Mouse (Mus musculus) intestine, embryonic 16.5 days (tissue): ENCODE measurements at regions not wholly inside any gene's neighbourhood (a gene's known extent, or its start where the extent isn't known, plus 50 kb on each side); places are given as distances from the start of the nearest gene placed in this dataset.

Source experiments
- ATAC-seq: fragments of 200-750 bp; cut with Nextera tagmentation; 2 replicates; pipeline ENCODE4 v1.8.0; 2017; ENCODE audit warnings: moderate TSS enrichment, moderate library complexity
- H3K27ac ChIP-seq: fragments of 300-500 bp; sonication (generic); 2 replicates; pipeline ENCODE4 v1.5.1; 2014; ENCODE audit warnings: mild to moderate bottlenecking, low read length
- H3K27me3 ChIP-seq: fragments of 300-500 bp; sonication (generic); replicated peaks from 2 replicates; pipeline ENCODE4 v1.6.1; 2014; ENCODE audit warnings: low read length, control low read depth, mixed read lengths; ENCODE audit not compliant: control insufficient read depth, insufficient read depth
- H3K36me3 ChIP-seq: fragments of 300-500 bp; sonication (generic); 2 replicates; pipeline ENCODE4 v1.6.1; 2014; ENCODE audit warnings: low read length, control low read depth; ENCODE audit not compliant: control insufficient read depth, insufficient read depth
- H3K4me1 ChIP-seq: fragments of 300-500 bp; sonication (generic); 2 replicates; pipeline ENCODE4 v1.6.1; 2014; ENCODE audit warnings: low read length, control low read depth, mixed read lengths; ENCODE audit not compliant: control insufficient read depth, insufficient read depth
- H3K4me2 ChIP-seq: fragments of 300-500 bp; sonication (generic); 2 replicates; pipeline ENCODE4 v1.6.1; 2014; ENCODE audit warnings: low read depth, low read length, control low read depth
- H3K4me3 ChIP-seq: fragments of 300-500 bp; sonication (generic); 2 replicates; pipeline ENCODE4 v1.5.1; 2014; ENCODE audit warnings: mild to moderate bottlenecking, low read length
- H3K9ac ChIP-seq: fragments of 300-500 bp; sonication (generic); 2 replicates; pipeline ENCODE4 v1.6.1; 2014; ENCODE audit warnings: low read depth, low read length
- H3K9me3 ChIP-seq: fragments of 300-500 bp; sonication (generic); 2 replicates; pipeline ENCODE4 v1.6.1; 2016; ENCODE audit warnings: low read length, control low read depth; ENCODE audit not compliant: control insufficient read depth
- WGBS: fragments of 180-500 bp; shearing (Covaris S2); extraction: QIAGEN DNeasy Blood & Tissue Kit; methylation state at CpG from one replicate; pipeline ENCODE4 v1.1.7; 2014; 5-methylcytosine and 5-hydroxymethylcytosine counted together

DNA sequence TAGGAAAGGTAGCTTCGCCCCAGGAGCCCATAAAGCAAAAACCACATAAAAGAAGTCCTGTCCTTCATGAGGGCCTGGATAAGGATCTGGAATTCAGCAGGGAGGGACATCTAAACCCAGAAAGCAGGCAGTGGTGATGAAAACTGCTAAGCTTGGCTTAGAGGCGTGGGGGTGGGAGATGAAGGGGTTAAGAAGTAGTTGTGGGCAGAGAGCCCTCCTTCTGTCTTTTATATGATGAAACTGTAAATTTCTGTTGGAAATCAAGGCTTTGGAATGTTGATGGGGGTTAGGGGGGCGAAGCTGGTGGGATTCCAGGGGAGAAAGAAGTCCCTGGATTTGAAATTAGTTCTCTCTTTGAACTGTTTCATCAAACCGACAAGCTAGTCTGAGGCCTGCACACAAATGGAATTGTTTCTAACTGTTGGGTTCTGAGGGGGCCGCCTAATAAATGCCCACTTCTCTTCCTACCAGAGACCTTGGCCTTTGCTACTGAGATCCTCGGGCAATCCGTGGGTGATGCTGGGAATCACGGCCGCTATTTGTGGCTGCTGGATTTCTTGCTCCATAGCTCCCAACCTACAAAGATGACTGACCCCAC lies 192.6 kb downstream of the 1500009L16Rik start:
- H3K9me3 ChIP-seq, result no peaks in the 10 kb centered on the region
- no peak overlapping the region for H3K4me2 ChIP-seq
- no peaks in the 10 kb centered on the region for H3K36me3 ChIP-seq
- 41% methylated on average over 9 of the region's 9 CpGs for WGBS
- H3K27ac ChIP-seq, result no peak overlapping the region
- H3K4me1 ChIP-seq, result peaks cover 3% of the 10 kb centered on the region; the same call in 1 of the 2 replicates
- no peak overlapping the region for H3K9ac ChIP-seq
- H3K27me3 ChIP-seq, result no peaks in the 10 kb centered on the region
- no peak for ATAC-seq
- no peak overlapping the region for H3K4me3 ChIP-seq

DNA sequence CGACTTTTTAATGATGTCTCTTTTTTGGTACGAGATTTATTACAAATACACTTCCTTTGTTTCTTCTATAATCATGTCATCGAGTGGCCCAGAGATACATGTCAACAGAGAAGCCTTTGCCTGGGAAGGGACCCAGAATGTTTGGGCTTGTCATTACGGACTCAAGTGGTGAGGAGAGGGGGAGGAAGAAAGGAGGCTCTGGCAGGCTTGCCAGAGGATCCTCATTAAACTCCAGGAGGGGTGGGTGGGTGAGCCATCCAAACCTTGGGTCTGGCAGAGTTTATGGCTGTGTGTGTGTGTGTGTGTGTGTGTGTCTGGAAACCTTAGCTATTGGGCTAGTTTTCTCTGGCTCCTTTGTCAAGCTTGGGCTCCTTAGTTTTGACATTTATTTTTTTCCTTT lies 204.3 kb downstream of the 1500009L16Rik start:
- H3K4me3 ChIP-seq, result no peak overlapping the region
- no peaks in the 10 kb centered on the region for H3K36me3 ChIP-seq
- WGBS, result 50% methylated on average over 4 of the region's 4 CpGs
- H3K9ac ChIP-seq, result no peak overlapping the region
- no peaks in the 10 kb centered on the region for H3K27me3 ChIP-seq
- no peak overlapping the region for H3K4me2 ChIP-seq
- no peaks in the 10 kb centered on the region for H3K4me1 ChIP-seq
- no peak overlapping the region for H3K27ac ChIP-seq
- no peaks in the 10 kb centered on the region for H3K9me3 ChIP-seq
- ATAC-seq, result no peak

DNA sequence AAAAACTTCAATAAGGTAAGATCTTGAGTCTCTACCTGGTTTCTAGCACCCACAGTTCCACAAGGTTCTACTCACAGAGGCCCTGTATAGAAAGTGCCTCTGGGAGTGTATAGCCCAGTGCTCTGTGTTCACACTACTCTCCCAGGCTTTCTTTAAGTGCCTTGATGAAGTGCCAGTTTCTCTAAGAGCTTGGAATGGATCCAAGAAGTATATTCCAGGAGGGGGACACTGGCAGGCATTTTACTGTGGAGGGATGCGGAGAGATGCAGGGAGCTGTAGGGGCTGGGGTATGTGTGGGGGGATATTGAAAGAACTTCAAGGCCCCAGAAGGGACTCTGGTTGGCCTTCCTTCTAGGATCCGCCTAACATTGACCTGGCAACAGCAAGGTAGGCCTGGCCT lies 204.9 kb downstream of the 1500009L16Rik start:
- H3K4me3 ChIP-seq, result no peak overlapping the region
- ATAC-seq, result no peak
- H3K9ac ChIP-seq, result no peak overlapping the region
- 83% methylated on average over 2 of the region's 2 CpGs for whole genome bisulfite sequencing
- no peak overlapping the region for H3K4me2 ChIP-seq
- no peaks in the 10 kb centered on the region for H3K27me3 ChIP-seq
- H3K27ac ChIP-seq, result no peak overlapping the region
- H3K9me3 ChIP-seq, result no peaks in the 10 kb centered on the region
- H3K36me3 ChIP-seq, result no peaks in the 10 kb centered on the region
- H3K4me1 ChIP-seq, result no peaks in the 10 kb centered on the region

DNA sequence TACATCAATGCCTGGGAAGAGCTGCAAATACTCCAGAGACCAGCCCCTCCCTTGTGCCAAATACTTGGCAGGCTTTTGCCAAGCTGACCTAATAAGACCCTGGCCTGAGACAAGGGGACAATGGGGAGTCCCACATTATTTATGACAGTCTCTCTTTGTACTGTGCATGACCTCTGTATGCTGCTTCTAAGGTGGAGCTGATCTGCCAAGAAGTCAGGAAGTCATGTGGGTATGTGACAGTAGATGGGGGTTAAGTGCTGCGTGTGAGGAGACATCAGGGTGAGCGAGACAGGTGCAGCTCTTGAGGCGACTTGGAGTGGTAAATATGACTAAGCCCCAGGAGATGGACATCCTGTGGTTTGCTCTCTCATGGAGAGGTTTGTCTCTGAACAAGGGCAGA lies 209.1 kb downstream of the 1500009L16Rik start:
- no peak for ATAC-seq
- 76% methylated on average over 3 of the region's 3 CpGs for WGBS
- no peaks in the 10 kb centered on the region for H3K27me3 ChIP-seq
- no peaks in the 10 kb centered on the region for H3K4me1 ChIP-seq
- H3K36me3 ChIP-seq, result no peaks in the 10 kb centered on the region
- H3K4me3 ChIP-seq, result no peak overlapping the region
- no peak overlapping the region for H3K4me2 ChIP-seq
- no peak overlapping the region for H3K27ac ChIP-seq
- no peaks in the 10 kb centered on the region for H3K9me3 ChIP-seq
- H3K9ac ChIP-seq, result no peak overlapping the region

DNA sequence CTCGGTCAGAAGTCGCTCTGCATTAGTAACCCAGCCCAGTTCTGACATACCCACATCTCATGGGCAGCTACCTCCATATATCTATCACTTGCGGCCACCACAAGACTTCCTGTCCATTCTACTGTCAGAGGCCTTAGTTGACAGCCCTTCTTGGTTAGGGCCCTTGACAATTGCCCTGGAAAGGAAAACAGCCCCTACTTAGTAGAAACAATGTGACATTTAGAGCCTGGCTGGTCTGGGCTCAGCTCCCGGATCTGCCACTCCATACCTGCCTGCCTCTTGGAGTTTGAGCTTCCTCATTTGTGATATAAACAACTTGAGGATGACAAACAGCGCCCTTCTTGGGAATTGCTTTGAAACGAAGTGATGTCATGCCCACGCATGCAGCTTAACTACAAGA lies 210.5 kb downstream of the 1500009L16Rik start:
- no peak for ATAC-seq
- no peaks in the 10 kb centered on the region for H3K36me3 ChIP-seq
- H3K9me3 ChIP-seq, result no peaks in the 10 kb centered on the region
- no peak overlapping the region for H3K9ac ChIP-seq
- no peak overlapping the region for H3K27ac ChIP-seq
- H3K4me3 ChIP-seq, result no peak overlapping the region
- H3K4me2 ChIP-seq, result no peak overlapping the region
- WGBS, result 68% methylated on average over 7 of the region's 7 CpGs
- H3K27me3 ChIP-seq, result no peaks in the 10 kb centered on the region
- no peaks in the 10 kb centered on the region for H3K4me1 ChIP-seq

DNA sequence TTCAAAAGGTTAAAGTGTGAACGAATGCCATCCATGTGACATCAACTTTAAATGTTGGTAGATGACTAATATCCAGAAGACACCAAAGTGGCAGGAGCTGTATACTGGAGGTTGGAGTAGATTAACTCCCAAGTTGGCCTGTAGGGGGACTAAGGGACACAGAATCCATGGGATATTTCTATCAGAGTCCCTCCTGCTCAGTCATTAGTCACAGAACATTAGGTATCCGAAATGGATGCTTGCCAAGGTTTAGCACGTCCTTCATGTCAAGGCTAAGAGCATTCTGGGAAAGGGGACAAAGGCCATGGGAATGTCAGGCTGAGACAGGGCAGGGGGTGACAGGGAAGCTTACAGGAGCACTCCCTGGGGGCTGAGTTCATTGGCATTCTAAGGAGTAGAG lies 211.8 kb downstream of the 1500009L16Rik start:
- Histone ChIP-seq H3K36me3 (no peaks in the 10 kb centered on the region), H3K4me1 (no peaks in the 10 kb centered on the region), H3K9me3 (no peaks in the 10 kb centered on the region), H3K4me2 (no peak overlapping the region), H3K27ac (no peak overlapping the region), H3K9ac (no peak overlapping the region), H3K4me3 (no peak overlapping the region), H3K27me3 (no peaks in the 10 kb centered on the region)
- no peak for ATAC-seq
- 59% methylated on average over 3 of the region's 3 CpGs for WGBS

DNA sequence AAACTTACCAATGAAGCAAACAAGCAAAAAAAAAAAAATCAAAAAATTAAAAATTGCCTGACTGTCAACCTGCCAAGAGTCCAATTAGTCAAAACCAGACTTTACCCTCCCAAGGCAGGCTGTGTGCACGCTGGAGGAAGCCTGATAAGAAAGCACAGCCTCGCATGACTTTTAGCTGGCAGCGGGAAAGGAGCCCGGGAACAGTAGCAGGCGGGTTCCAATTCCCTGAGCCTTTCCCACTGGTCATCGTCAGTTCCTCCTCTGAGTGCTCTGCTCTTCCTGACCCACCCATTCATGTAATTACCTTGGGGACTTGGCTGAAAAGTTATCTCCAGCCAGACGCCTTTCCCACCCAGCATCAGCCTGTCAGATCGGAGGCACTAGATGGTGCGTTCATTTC lies 214.5 kb downstream of the 1500009L16Rik start:
- Histone ChIP-seq H3K27ac (no peak overlapping the region), H3K4me1 (no peaks in the 10 kb centered on the region)
- no peak for ATAC-seq

DNA sequence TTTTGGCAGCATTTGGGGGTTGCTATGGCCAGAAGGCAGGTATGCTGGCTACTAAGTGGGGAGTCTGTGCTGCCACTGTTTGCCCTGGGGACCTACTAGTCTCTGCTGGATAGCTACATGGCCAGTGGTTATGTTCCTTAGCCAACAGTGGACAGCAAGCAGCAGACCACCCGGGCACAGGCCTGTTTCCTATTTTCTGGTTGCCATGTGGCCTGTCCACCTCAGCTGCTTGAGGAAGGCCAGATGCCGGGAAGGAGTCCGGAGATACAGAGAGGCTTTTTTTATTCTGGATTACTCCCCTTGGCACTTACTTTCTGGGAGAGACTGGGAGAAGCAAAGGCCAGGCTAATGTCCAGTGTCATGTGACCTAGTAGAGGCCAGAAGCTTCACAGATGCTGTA lies 219.4 kb downstream of the 1500009L16Rik start:
- Histone ChIP-seq H3K27ac (no peak overlapping the region), H3K36me3 (no peaks in the 10 kb centered on the region), H3K4me1 (peaks cover 2% of the 10 kb centered on the region; the same call in 1 of the 2 replicates), H3K9me3 (no peaks in the 10 kb centered on the region), H3K4me2 (no peak overlapping the region), H3K27me3 (no peaks in the 10 kb centered on the region), H3K9ac (no peak overlapping the region), H3K4me3 (no peak overlapping the region)
- no peak for ATAC-seq
- 47% methylated on average over 3 of the region's 3 CpGs for WGBS

More for the DNA sequence above, 214.5 kb downstream of the 1500009L16Rik start:
- no peaks in the 10 kb centered on the region for H3K9me3 ChIP-seq
- H3K9ac ChIP-seq, result no peak overlapping the region
- H3K27me3 ChIP-seq, result no peaks in the 10 kb centered on the region
- no peak overlapping the region for H3K4me3 ChIP-seq
- H3K36me3 ChIP-seq, result no peaks in the 10 kb centered on the region
- 43% methylated on average over 9 of the region's 9 CpGs for WGBS
- H3K4me2 ChIP-seq, result no peak overlapping the region

DNA sequence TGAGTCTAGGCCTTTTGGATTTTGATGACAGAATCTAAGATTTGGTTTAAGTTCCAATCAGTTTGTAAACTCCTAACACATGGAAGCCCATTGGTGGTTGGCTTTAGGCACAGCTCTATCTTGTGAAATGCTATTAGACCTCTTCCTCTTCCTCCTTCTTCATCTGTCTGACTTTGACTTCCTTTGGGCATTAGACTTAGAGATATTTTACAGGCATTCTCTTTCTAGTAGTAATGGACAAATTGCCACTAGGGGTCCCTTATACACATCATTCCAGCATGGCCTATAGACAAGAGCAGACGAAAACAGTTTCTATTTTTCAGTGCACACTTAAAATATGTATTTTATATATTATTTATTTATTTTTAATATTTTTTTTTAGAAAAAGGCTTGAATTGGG lies 221.5 kb downstream of the 1500009L16Rik start:
- H3K9me3 ChIP-seq, result no peaks in the 10 kb centered on the region
- no peaks in the 10 kb centered on the region for H3K36me3 ChIP-seq
- no peak overlapping the region for H3K4me2 ChIP-seq
- H3K4me1 ChIP-seq, result peaks cover 2% of the 10 kb centered on the region; the same call in 1 of the 2 replicates
- H3K27ac ChIP-seq, result no peak overlapping the region
- ATAC-seq, result no peak
- no peak overlapping the region for H3K9ac ChIP-seq
- no peak overlapping the region for H3K4me3 ChIP-seq
- no peaks in the 10 kb centered on the region for H3K27me3 ChIP-seq
- 82% methylated on average over 1 of the region's 1 CpGs for WGBS

DNA sequence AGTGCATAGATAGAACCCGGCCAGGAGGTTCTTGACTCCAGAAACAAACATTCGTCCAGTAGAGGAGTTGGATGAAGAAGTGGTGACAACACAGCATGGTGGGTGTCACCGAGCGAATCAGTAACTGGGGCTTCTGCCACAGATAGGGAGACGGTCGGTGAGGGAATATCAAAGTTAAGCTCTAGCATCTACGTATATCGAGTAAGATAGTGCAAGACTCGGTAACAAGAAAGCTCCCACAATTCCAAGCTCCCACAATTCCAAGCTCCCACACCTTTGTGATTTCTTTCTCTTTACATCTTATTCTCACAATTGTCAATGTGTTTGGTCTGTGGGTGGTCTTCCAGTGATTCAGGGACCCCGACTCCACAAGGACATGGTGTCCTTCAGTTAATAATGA lies 222.2 kb downstream of the 1500009L16Rik start:
- no peaks in the 10 kb centered on the region for H3K36me3 ChIP-seq
- WGBS, result 93% methylated on average over 10 of the region's 10 CpGs

More for the DNA sequence above, 222.2 kb downstream of the 1500009L16Rik start:
- no peaks in the 10 kb centered on the region for H3K9me3 ChIP-seq
- H3K27ac ChIP-seq, result no peak overlapping the region
- ATAC-seq, result no peak
- H3K27me3 ChIP-seq, result no peaks in the 10 kb centered on the region
- H3K4me2 ChIP-seq, result no peak overlapping the region
- no peak overlapping the region for H3K9ac ChIP-seq
- no peak overlapping the region for H3K4me3 ChIP-seq
- H3K4me1 ChIP-seq, result peaks cover 2% of the 10 kb centered on the region; the same call in 1 of the 2 replicates
